Mouse (Mus musculus) left cerebral cortex, adult 9 months (tissue): ENCODE measurements at regions not wholly inside any gene's neighbourhood (a gene's known extent, or its start where the extent isn't known, plus 50 kb on each side); places are given as distances from the start of the nearest gene placed in this dataset.

Experiments
- DNase-seq, 2 experiments: peaks; one replicate each; pipeline ENCODE4 v3.0.0; 2022; ENCODE audit warnings: low spot score in 2 of 2

GRCm38 (mm10) chr4:39508866-39509265, 58.8 kb downstream of the 1700009N14Rik start:
- DNase-seq = no peak

- no peak for DNase-seq
These were observed 77.4 kb downstream of the 1700009N14Rik start for GRCm38 (mm10) chr4:39527492-39527891.

GRCm38 (mm10) chr4:39528661-39529060, 78.6 kb downstream of the 1700009N14Rik start:
- DNase-seq = no peak

GRCm38 (mm10) chr4:39556101-39556763, 106.1 kb downstream of the 1700009N14Rik start:
- DNase-seq = peak in 1 of 2 experiments; percentile 7

- no peak for DNase-seq
These were observed 147.3 kb downstream of the 1700009N14Rik start for GRCm38 (mm10) chr4:39597426-39597825.

- no peak for DNase-seq
These were observed 155.0 kb downstream of the 1700009N14Rik start for GRCm38 (mm10) chr4:39605046-39605445.

- no peak for DNase-seq
These were observed 194.0 kb downstream of the 1700009N14Rik start for GRCm38 (mm10) chr4:39644136-39644535.

- DNase-seq = peak in 1 of 2 experiments; percentile 8
These were observed 194.8 kb downstream of the 1700009N14Rik start for GRCm38 (mm10) chr4:39644849-39645248.

- DNase-seq = no peak
These were observed 210.4 kb downstream of the 1700009N14Rik start for GRCm38 (mm10) chr4:39660538-39660937.

- DNase-seq = no peak
These were observed 222.5 kb downstream of the 1700009N14Rik start for GRCm38 (mm10) chr4:39672609-39673008.

- no peak for DNase-seq
These were observed 245.1 kb downstream of the 1700009N14Rik start for GRCm38 (mm10) chr4:39695236-39695635.

GRCm38 (mm10) chr4:39697565-39697964, 247.5 kb downstream of the 1700009N14Rik start:
- DNase-seq = peak; percentile 31 to 82

GRCm38 (mm10) chr4:39699347-39699746, 249.3 kb downstream of the 1700009N14Rik start:
- DNase-seq = peak in 1 of 2 experiments; percentile 7

- no peak for DNase-seq
These were observed 267.4 kb downstream of the 1700009N14Rik start for GRCm38 (mm10) chr4:39717477-39717876.

GRCm38 (mm10) chr4:39718691-39719090, 268.6 kb downstream of the 1700009N14Rik start:
- no peak for DNase-seq

- no peak for DNase-seq
These were observed 269.9 kb downstream of the 1700009N14Rik start for GRCm38 (mm10) chr4:39719951-39720350.

GRCm38 (mm10) chr4:39721524-39721923, 271.4 kb downstream of the 1700009N14Rik start:
- DNase-seq = no peak

- no peak for DNase-seq
These were observed 315.5 kb downstream of the 1700009N14Rik start for GRCm38 (mm10) chr4:39765586-39765985.

- peak in 1 of 2 experiments; percentile 11 for DNase-seq
These were observed 341.0 kb downstream of the 1700009N14Rik start for GRCm38 (mm10) chr4:39791096-39791495.

- DNase-seq = no peak
These were observed 332.9 kb upstream of the Aco1 start for GRCm38 (mm10) chr4:39809950-39810349.

GRCm38 (mm10) chr4:39812766-39813165, 330.1 kb upstream of the Aco1 start:
- no peak for DNase-seq

GRCm38 (mm10) chr4:39815620-39816019, 327.3 kb upstream of the Aco1 start:
- no peak for DNase-seq

- no peak for DNase-seq
These were observed 325.2 kb upstream of the Aco1 start for GRCm38 (mm10) chr4:39817675-39818074.

- DNase-seq = no peak
These were observed 309.2 kb upstream of the Aco1 start for GRCm38 (mm10) chr4:39833634-39834033.
